Mouse (Mus musculus) WW6 (cell line): ENCODE data around the gene Adamts13.
A peak's percentile ranks its signal among the peaks of the same experiment; 100 is the strongest.

Experiments used
- DNase-seq: peaks from one replicate; pipeline ENCODE4 v3.0.0-alpha.2; 2013; ENCODE audit warnings: low read depth, low spot score

Gene Adamts13

DNA sequence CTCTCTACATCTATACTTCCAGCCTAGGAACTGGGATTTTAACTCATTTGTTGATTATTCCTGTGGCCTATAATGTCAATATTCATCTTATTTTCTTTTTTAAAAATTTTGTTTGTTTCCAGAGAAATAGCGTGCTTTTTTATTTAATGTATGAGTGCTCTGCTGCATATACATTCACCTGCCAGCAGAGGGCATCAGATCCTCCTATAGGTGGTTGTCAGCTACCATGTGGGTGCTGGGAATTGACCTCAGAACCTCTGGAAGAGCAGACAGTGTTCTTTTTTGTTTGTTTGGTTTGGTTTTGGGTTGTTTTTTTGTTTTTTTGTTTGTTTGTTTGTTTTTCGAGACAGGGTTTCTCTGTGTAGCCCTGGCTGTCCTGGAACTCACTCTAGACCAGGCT is 6.0 kb upstream of the Adamts13 start:
- DNase-seq = no peak

GRCm38 (mm10) chr2:26973960-26974359 is 744 bp downstream of the Adamts13 start:
- no peak for DNase-seq

GRCm38 (mm10) chr2:26980361-26980760 is 7.1 kb downstream of the Adamts13 start:
- DNase-seq = no peak

DNA sequence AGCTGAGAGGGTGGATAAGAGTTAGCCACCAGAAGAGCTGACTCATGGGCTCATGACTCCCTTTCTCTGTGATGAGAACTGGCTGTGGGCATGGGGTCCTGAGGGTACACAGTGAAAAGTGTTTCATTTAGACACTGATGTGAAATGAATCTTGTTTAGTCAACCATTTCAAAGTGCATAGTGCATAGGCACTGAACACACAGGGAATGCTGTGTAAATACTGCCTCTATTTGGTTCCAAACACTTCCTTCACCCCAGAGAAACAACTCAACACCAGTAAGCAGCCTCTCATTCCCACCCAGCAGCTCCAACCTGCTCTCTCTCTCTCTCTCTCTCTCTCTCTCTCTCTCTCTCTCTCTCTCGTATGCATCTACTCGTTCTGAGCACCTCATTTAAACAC is 11.0 kb downstream of the Adamts13 start:
- no peak for DNase-seq

GRCm38 (mm10) chr2:26984640-26985039 is 11.4 kb downstream of the Adamts13 start:
- DNase-seq = no peak

GRCm38 (mm10) chr2:26993936-26994335 is 20.7 kb downstream of the Adamts13 start:
- no peak for DNase-seq

GRCm38 (mm10) chr2:26997498-26997897 is 24.3 kb downstream of the Adamts13 start:
- DNase-seq = no peak

GRCm38 (mm10) chr2:26997993-26998392 is 24.8 kb downstream of the Adamts13 start:
- DNase-seq = no peak

- DNase-seq = no peak
Observed at GRCm38 (mm10) chr2:27006255-27006654, 33.0 kb downstream of the Adamts13 start.

DNA sequence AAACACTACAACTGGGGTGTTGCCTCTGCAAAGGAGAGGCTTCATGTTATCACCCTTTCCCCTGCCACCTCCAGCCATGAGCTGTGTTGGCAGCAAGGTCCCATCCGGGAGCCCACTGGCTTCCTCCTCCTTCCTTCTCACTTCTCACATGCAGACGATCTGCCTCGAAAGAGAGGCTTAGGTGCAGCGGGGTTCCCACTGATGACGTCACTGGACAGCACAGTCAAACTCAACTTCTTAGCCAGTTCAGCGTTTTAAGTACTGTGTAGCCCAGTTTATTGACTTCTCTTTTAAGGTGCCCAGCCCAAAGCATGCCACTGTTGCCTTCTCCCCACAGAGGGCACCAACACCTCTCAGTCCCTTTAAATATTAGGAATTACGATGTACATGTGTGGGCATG is 34.5 kb downstream of the Adamts13 start:
- DNase-seq = no peak

GRCm38 (mm10) chr2:27009714-27010244 is 36.6 kb downstream of the Adamts13 start, which contains the start of gene Cacfd1:
Cacfd1 (plus strand) TSS chr2:27009926.
- DNase-seq = peak; percentile 73

- DNase-seq = no peak
Observed at GRCm38 (mm10) chr2:27017802-27018201, 44.6 kb downstream of the Adamts13 start.

DNA sequence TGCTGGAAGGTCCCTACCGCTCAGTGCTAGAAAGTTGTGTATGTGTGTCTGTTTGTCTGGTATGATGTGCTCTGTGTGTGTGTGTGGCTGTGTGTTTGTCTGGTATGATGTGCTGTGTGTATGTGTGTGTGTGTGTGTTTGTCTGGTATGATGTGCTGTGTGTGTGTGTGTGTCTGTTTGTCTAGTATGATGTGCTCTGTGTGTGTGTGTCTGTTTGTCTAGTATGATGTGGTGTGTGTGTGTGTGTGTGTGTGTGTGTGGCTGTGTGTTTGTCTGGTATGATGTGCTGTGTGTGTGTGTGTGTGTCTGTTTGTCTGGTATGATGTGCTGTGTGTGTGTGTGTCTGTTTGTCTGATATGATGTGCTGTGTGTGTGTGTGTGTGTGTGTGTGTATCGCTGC is 46.3 kb downstream of the Adamts13 start:
- DNase-seq = no peak

DNA sequence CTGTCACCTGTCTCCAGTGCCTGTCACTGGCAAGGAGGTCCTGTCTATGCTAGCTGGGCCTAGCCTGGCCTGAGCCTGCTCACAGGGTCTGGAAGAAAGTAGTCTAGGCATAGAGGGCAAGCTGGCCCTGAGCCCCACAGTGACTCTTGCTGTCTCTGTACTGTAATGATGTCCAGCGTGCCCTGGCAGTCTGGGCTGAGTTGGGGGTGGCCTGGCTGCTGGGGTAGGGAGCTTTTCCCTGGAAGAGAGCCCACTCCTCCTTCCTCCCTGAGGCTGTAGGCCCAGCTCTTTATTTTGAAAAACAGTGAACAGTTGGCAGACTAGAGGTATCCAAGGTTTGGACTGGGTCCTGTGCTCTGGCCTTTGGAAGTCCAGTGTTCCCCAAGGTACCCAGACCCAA is 47.9 kb downstream of the Adamts13 start:
- DNase-seq = no peak

DNA sequence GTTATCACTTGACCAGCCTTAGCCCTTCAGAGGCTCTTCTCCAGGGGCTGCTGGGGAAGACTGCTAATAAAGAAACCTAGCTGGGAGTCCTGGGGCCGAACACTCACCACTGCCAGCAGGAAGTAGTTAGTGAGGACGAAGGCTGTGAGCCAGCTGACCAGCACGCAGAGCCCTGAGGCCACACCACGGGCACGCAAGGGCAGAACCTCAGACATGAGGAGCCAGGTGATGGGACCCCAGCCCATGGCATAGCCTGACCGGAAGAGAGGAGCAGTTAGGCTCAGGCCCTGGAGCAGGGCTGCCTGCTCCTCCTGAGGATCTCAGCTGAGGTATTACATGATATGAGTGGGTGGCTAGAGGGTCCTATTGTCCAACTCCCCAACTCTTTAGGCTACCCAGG is 49.4 kb downstream of the Adamts13 start:
- DNase-seq = no peak

GRCm38 (mm10) chr2:27024136-27024535 is 50.9 kb downstream of the Adamts13 start:
- DNase-seq = no peak

- DNase-seq = no peak
Observed at GRCm38 (mm10) chr2:27025545-27025944, 52.3 kb downstream of the Adamts13 start.

DNA sequence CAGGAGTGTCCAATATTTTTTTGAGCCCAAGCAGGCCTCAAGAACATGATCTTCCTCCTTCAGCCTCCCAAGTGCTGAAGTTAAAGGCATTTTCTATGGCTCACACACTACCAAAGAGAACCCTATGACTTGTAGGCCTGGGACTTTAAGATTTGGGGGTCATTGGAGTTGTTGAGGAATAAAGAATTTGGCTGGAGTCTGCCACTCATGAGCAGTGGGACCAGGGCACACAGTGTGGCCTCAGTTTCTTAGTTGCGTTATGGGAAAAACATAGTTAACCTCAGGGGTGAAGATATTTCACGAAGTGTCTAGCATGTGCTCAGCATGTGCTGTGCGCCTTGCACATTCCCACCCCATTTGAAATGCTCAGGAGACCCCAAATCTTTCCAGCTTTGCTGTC is 53.1 kb downstream of the Adamts13 start:
- no peak for DNase-seq

GRCm38 (mm10) chr2:27026857-27027617 is 53.8 kb downstream of the Adamts13 start:
- no peak for DNase-seq

- DNase-seq = peak; percentile 61
Observed at GRCm38 (mm10) chr2:27027618-27028436, 54.6 kb downstream of the Adamts13 start, which contains the start of gene Slc2a6. Slc2a6 (minus strand) TSS chr2:27027998.

GRCm38 (mm10) chr2:27028437-27029015 is 55.3 kb downstream of the Adamts13 start:
- no peak for DNase-seq

- no peak for DNase-seq
Observed at GRCm38 (mm10) chr2:27032361-27032760, 59.1 kb downstream of the Adamts13 start.
